Mouse (Mus musculus) cerebellum, postnatal 14 days (tissue): ENCODE measurements at regions not wholly inside any gene's neighbourhood (a gene's known extent, or its start where the extent isn't known, plus 50 kb on each side); places are given as distances from the start of the nearest gene placed in this dataset.
A peak's percentile ranks its signal among the peaks of the same experiment; 100 is the strongest.

ENCODE experiments used
- DNase-seq, 2 experiments: peaks; one replicate each; pipeline ENCODE4 v3.0.0; 2021; ENCODE audit warnings: mixed read lengths in 2 of 2

DNA sequence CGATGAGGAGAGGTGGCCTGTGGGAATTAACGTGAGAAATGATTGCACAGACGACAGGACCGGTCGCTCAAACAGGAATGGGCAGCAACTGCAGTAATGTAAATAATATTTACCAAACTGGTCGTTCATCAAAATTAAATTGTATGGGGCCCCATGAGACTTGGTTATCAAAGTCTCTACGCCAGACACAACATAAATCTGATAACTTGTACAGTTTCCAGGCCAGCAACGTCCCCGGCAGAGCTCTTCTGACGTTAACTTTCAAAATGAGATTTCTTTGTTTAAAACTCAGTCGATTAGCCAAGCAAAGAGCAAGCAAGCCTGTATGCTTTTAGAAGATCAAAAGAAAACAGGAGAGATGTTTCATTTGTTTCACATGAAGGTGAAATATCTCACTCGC, 176.2 kb upstream of the Adamts9 start:
- DNase-seq: no peak

GRCm38 (mm10) chr6:93113361-93113760, 170.1 kb upstream of the Adamts9 start:
- no peak for DNase-seq

DNA sequence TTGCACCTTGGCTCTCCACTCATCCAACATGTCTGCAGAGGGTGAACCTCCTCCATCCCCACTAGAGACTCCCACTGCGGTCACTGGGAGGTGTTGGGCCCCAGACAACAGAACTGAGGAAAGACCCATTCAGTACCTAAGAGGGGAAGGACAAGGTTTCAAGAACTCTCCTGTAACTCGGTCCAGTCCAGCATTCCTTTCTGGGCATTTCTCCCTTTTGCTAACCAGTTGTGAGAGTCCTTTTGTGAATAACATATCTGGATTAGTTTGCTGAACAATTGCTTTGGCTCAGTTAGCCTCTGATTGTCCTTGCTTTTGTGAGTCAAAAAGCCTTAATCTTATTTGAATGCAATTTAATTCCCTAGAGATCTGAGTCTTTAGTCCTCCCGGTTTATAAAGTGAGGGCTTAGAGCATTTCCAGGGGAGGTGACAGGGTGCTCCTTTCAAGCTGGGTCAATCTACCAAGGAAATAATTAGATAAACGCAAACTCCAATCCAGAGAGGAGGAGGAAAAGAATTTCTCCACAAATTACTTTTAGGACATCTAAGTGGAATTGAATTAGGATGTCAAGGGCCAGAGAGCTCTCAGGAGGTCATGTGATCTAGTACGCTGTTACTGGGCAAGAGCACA, 151.6 kb upstream of the Adamts9 start:
- no peak for DNase-seq

GRCm38 (mm10) chr6:93093770-93094169, 150.5 kb upstream of the Adamts9 start:
- DNase-seq: no peak

DNA sequence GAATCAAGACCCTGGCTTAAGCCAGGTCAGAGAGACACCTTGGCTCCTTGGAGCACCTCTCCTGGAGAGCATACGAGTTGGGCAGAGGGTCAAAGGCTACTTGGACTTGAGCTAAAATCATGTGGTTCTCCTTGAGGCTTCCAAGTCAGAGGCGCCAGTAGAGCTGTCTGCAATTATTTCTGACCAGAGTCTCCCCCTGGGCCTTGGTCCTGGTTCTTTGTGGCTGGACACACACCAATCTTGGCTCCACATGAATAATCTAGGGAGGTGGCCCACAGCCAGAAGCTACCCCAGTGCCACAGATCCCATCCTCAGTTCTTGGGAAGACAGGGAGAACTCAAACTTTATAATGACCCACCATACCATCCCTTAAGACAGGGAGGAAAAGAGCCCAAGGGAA, 144.0 kb upstream of the Adamts9 start:
- DNase-seq: peak; percentile 16 to 40

DNA sequence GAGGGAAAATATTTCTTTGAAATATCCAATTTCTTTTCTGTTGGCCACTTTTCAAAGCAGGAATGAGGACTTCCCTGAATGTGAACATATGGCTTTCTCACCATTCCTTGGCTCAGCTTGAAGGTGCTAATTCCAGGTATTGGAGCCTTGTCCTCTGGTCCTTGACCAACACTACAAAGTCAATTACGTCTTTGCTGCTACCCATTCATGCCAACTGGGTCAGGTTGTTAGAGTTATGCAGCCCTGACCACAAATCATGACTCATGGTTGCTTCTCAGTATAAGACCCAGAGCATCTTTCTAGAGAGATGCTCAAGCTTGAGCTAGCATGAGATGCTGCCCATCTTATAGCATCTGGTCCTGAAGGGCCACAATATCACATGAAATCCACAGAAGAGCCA, 141.0 kb upstream of the Adamts9 start:
- DNase-seq: peak; percentile 17 to 64

- no peak for DNase-seq
Observed at GRCm38 (mm10) chr6:93083716-93084115, 140.4 kb upstream of the Adamts9 start.

DNA sequence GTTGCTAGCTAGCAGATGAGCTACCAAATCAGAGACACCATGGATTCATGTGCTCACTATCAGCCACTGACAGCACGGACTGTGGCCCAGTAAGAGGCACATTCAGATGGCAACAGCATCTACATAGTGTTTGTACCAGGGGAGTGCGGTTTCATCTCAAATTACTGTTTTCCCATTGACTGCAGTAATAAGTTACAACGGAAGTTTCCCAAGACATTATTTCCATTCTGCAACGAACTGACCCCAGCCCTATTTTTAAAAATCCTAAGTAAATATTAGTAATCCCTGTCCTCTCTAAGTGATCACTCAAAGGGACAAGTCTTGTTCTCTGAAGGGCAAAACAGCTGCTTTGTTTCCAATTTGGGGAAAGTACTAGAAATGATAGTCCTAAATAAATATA, 138.9 kb upstream of the Adamts9 start:
- DNase-seq: no peak

DNA sequence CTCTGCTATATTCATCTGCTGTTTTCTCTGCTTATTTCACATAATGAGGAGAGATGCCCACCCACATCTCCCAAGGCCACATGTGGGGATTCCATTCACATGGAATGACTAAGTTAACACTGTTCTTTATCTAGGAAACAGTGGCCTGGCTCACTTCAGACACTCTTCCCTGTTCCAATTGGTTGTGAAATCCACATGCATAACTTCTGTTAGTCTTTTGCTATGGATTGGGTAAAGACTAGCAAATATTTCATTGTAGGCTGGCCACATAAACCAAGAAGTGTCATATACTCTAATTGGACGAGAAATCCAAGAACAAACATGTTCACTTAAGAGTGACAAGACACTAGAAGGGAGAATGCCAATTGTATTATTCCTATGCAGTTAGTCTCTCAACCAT, 133.4 kb upstream of the Adamts9 start:
- no peak for DNase-seq

DNA sequence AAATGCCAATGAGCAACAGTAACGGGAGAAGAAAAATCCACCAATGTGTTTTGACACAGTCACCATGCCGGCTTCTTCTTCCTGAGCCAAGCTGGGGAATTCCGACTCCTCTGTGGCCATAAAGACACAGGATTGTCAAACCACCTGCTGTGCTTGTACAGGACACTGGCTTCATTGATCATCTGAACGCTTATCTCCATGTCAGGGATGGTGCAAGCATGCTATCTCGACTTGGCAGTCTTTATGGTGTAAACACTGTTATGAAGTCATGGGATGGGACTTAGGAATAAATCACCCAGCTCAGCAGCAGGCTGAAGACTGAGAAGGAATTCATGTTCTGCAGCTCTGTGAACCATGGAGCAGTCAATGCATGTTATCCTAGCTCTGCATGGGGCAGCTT, 132.6 kb upstream of the Adamts9 start:
- no peak for DNase-seq

DNA sequence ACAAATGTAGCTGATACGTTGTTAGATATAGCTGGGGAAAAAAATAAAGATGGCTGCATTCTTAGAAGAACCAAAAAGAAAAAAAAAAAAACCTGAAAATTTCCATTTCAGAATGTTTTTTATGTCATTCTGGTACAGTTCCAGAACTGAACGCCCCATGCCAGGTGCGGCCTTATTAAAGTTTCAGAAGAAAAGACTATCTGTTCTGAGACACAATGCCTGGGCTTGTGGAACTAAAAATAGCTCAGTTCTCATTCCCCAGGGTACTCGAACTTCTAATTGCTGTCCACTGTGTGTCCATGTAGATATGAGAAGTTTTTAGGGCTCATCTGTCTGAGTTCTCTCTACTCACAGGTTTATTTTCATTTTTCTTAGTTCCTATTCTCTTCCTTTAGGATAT, 131.7 kb upstream of the Adamts9 start:
- no peak for DNase-seq

GRCm38 (mm10) chr6:93070916-93071315, 127.6 kb upstream of the Adamts9 start:
- DNase-seq: no peak

DNA sequence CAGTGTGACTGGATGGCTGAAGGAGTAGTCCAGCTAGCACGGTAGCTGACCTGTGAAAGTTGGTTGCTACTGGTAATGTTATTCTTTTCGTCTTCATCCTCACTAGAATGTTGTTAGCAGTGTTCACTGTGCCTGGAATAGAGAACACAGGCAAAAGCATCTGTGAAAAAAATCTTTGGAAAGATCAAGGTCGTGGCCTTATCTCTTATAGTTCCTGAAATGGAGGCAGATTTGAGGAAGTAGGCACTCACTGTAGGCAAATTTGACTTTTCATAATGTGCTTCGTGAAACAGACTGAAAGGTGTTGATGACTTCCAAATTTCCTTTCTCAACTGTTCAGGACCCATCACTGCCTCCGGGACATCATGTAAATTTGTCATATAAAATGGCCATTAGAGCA, 124.5 kb upstream of the Adamts9 start:
- no peak for DNase-seq

DNA sequence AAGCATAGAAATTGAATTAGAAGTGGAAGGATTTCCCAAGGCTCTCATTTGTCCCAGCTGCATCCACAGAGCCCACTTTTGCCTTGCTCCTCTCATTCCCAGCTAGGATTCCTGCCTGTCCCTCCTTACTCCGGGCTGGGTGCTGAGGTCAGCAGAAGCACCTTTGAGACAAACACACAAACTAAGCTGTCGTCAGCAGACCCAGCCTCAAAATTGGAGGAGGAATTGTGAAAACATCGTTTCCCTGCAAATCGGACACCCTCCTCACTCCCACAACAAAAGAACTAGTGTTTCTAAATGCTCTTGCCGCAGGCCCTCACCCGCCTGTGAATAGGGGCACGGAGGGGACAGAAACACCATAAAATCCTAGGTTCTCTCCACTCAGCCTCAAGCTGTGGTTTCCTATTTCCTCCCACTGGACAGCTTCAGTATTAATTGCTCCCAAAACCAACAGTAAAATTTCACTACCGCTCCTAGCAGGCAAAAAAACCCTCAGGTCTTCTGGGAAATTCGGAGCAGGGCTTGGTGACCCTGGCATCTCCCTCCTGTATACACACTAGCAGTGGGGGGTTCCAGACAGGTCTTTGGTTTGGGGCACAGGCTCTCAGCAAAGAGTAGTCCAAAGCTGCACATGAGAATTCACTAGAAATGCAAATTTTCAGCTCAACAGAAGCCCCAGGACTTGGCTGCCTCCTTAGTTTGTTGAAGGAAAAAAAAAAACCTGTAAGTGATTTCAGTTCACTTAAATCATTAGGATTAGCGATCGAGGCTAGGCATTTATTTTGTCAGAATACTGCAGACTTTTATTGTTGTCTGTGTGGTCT, 123.5 kb upstream of the Adamts9 start:
- no peak for DNase-seq

- DNase-seq: peak; percentile 18 to 20
Observed at GRCm38 (mm10) chr6:93065917-93066552, 122.7 kb upstream of the Adamts9 start.

DNA sequence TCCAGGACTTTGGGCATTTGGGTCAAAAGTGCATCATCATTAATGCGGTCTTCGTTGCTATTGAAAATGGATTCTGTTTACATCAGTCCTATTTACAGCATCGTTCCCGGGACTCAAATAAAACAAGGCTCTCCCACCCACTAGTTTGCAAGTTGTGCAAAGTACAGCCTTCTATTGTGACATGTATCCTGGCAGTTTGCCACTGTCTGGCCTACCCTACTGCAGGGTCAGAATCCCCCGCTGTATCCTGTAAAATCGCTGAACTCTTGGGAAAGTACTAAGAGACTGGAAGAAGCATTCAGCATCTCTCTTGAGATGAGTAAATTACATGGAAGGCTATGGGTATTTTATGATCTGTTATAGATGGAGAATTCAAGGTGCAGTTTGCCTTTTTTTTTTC, 122.1 kb upstream of the Adamts9 start:
- no peak for DNase-seq

DNA sequence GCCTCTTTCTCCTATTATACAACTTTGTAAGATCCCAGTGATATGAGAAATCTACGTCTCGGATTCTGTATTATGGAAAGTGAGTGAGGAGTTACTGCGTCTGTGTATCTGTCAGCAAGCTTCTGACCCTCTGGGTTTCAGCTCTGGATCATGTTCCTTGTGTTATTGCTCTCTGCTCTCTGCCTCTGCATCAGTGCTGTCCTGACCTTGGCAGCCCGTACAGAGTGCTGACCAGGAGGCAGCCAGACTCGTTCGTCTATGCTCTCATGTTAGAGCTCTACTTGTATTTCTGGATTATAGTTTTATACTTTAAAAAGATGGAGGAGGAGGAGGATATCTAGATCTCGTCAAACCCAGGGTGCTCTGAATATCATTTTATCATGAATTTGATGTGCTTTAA, 121.1 kb upstream of the Adamts9 start:
- DNase-seq: no peak

DNA sequence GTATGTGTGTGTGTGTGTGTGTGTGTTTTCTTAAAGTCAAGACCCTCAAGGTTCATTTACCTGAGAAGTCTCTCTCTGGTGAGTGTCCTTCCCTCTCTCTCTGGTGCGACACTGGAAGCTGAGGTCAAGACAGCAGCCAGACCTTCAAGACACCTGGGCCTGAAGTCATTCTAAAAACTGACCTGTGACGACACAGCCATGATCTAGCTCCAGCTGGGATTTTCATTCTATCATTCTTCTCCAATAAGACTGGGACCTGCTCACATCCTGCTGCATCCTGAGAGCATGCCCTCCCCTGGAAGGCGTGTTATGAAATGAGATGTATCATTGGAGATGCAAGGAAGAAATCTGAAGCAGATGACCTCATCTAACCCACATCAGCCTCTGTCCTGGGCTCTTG, 118.4 kb upstream of the Adamts9 start:
- no peak for DNase-seq

DNA sequence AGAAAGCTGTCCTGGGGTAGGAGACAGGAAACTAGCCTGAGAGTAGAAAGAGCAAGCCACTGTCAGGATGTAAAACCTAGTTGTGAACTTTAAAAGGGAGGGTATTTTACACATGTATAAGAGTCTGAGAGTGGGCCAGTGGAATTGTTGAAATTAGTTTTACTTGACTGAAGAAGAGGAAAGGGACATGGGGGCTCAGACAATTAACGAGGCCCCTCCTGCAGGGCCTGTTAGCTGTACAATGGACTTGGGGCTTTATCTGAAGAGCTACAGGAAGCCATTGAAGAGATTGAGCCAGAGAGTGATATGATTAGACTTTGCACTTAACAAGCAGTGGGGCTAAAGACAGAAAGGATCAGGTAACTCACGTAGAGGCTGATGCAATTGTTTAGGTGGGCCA, 102.2 kb upstream of the Adamts9 start:
- DNase-seq: no peak

- DNase-seq: no peak
Observed at GRCm38 (mm10) chr6:93041041-93041440, 97.7 kb upstream of the Adamts9 start.

DNA sequence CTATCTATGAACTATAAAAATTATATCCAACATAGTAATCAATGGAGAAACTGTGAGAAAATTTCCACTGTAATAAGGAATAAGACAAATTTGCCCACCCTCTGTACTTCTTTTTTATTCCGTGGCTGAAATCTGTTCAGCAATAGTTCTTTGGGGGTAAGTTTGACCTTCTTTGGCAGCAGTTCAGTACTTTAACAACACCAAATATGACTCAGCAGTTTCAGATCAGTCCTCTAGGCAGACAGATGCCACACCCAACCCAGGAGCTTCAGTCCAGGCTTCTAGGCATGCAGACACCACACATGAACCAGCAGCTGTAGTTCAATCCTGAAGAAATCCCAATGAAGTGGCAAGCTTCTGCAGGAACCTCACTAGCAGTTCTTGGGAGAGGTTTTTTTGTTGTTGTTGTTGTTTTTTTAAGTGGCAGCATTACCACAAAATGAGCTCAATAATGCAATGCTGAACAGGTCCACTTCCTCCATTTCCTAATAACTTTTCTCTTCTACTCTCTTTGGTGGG, 88.6 kb upstream of the Adamts9 start:
- no peak for DNase-seq

DNA sequence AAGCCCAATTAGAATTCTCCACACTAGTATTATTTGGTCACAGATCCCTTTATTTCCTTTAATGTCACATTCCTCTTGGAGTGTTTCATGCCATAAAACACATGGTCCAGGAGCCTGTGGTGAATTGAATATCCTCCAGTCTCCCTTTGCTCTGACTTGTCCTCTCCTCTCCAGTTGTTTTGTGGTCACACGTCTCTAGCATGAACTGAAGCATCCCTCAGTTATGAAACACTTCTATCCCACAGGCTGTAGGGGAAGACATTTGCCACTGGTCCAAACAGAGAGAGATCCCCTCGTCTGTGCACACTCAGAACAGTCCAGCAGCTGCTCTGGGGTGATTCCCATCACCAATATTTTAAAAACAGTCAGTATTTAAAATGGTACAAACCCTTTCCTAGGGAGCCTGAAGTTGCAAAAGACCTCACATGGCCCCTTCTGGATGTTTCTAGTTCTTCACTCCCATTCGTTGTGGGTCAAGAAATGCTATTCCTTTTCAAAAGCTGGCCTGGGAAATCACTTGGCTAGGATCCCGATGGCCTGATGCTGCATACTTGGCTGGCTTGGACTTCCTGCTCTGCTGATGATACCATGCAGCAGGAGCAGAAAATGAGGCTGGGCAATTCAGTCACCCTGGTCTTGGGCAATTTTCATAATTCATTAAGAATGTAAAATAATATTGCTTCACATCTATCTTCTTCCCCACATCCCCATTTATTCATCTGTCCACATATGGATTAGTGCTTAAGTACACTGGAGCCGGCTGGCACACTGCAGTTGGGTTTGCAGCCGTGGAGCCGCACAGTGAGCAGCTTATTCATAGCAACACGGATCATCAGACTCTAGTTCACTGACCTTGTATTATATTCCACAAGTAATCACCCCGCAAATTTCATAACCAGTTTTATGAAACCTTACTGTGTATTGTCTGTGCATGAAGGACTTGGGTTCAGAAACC, 83.1 kb upstream of the Adamts9 start:
- peak; percentile 63 to 64 for DNase-seq

DNA sequence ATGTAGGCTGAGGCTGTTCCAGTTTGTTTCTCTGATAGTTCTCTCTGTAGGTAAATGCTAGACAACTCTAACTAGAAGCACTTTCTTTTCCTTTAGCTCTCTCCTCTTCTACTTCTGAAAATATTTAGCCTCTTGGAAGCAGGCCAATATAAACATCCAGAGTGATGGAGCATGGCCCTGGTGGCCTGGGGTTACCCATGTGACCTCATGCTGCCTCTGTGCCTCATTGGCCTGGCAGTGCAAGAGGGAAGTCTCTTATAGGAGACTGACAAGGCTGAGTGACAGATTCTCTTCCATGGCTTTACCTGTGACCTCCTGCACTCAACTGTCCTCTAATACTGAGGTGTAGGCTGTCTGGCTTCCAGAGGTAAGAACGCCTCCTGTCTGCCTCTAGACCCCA, 71.2 kb upstream of the Adamts9 start:
- no peak for DNase-seq
